Mouse (Mus musculus) CD4-positive, CD25-positive, alpha-beta regulatory T cell (primary cell): ENCODE results near the gene Ina. TPM values are rescaled to one million over a fixed set of nuclear protein-coding genes. Genes with fewer than 3 reads are reported as not detected.

Experiments used
- polyA plus RNA-seq: library from polyadenylated mRNA; unstranded; fragments of 100-300 nt; shearing (Covaris generic); gene quantifications from one replicate; pipeline ENCODE4 v1.2.1, GENCODE M21; 2017

Gene Ina
- 0.11 TPM for polyA plus RNA-seq

DNA sequence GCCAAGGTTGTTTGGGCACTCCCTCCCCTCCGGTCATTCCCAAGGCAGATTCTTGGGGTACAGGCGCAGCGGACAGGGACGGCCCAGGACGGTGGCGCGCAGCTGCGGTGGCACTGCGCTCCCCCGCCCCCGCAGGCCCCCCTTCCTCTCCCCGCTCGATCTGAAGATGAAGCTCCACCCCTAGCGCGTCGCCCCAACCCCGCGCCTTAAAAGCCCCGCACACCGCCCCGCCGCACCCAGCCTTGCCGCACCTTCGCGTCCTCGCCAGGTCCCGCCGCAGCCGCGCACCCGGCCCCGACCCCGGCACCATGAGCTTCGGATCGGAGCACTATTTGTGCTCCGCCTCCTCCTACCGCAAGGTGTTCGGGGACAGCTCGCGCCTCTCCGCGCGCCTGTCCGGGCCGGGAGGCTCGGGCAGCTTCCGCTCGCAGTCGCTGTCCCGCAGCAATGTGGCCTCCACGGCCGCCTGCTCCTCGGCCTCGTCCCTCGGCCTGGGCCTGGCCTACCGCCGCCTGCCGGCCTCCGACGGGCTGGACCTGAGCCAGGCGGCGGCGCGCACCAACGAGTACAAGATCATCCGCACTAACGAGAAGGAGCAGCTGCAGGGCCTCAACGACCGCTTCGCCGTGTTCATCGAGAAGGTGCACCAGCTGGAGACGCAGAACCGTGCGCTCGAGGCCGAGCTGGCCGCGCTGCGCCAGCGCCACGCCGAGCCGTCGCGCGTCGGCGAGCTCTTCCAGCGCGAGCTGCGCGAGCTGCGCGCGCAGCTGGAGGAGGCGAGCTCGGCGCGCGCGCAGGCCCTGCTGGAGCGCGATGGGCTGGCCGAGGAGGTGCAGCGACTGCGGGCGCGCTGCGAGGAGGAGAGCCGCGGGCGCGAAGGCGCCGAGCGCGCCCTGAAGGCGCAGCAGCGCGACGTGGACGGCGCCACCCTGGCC is at the start of gene Ina, which contains the start of gene Nt5c2:
Gene Ina, plus strand, starts transcription at position 252 of the 935 bp plus-strand sequence.
Gene Nt5c2, minus strand, starts transcription at position 707 of the 935 bp plus-strand sequence.

DNA sequence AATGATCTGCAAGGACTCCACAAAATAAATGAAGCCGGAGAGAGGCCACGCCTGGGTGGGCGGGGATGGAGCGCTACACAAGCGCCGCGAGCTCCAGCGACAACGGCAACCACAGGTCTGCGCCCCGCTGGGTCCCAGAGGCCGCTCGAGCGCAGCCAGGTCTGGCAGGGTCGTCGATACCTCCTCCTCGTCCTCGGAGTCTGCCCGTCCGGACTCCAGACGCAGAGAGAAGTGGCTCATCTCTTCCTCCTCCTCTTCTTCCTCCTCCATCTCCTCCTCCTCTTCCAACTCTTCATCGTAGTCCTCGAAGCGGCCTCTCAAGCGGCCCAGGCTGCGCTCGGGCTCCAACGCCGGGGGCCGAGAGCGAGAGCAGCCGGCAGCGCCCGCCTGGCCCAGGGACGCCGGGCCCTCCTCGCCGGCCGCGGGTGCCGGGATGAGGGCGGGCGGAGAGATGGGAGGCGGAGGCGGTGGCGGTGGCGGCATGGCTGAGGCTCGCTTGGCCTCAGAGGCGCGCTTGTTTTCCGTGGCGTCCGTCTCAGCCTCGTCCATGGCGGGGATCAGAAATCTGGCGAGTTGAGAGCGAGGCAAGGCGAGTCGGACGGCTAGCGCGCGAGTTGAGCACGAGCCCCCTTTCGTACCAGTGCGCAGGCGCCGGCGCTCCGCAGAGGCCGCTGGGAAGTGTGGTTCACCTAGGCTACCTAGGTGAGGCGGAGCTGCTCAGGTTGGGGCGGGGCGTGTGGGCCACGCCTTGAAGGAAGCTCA is 36.0 kb downstream of the Ina start, which contains the start of gene Pcgf6:
Gene Pcgf6, minus strand, starts transcription at position 636 of the 762 bp plus-strand sequence.

DNA sequence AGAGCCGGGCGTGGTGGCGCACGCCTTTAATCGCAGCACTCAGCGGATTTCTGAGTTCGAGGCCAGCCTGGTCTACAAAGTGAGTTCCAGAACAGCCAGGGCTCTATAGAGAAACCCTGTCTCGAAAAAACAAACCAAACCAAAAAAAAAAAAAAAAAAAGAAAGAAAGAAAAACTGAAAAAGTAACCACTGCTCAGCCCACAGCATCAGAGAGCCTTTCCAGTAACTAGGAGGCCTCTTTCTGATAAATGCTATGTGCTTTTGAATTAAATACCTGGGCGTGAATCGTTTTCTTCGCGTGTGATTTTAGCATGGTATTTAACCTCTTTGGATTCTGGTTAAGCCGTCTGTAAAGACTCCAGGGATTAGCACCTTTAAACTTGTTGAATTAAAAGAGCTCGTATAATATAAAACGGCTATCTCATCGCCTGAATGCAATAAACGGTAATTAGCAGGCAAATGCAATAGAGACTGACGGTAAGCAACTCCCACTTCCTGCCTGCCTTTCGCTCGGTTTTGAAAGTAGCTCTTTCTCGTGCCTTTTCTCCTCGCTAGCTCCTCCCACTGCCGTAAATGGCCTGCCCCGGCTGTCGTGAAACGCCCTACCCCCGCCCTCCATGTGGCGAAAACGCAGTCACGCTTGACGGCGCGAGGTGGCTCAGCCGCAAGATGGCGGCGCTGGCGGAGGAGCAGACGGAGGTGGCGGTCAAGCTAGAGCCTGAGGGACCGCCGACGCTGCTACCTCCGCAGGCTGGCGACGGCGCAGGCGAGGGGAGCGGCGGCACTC is 52.8 kb downstream of the Ina start, which contains the start of gene Taf5:
Gene Taf5, plus strand, starts transcription at position 651 of the 787 bp plus-strand sequence.

Other genes starting within 250 kb of the Ina start
- gene Nt5c2, start 455 bp downstream of the Ina start, polyA plus RNA-seq, result 40.7 TPM
- 37.7 TPM for gene Pcgf6, start 36.2 kb downstream of the Ina start, polyA plus RNA-seq
- 16.6 TPM for gene Taf5, start 53.0 kb downstream of the Ina start, polyA plus RNA-seq
- 395 TPM for gene Usmg5, start 75.9 kb downstream of the Ina start, polyA plus RNA-seq
- 18.0 TPM for gene Pdcd11, start 76.1 kb downstream of the Ina start, polyA plus RNA-seq
- gene Calhm2, start 123.6 kb downstream of the Ina start, polyA plus RNA-seq, result 18.8 TPM
- not detected for gene Calhm1, start 129.6 kb downstream of the Ina start, polyA plus RNA-seq
- not detected for gene Calhm3, start 143.1 kb downstream of the Ina start, polyA plus RNA-seq
- gene Neurl1a, start 164.1 kb downstream of the Ina start, polyA plus RNA-seq, result 0.11 TPM